Mouse (Mus musculus): Measurements from ENCODE around the gene Fam19a4. TPM values are rescaled to one million over a fixed set of nuclear protein-coding genes. Genes with fewer than 3 reads are reported as not detected.
"Not testable (repeated sequence)": the region's sequence is repeated elsewhere in the genome, so short reads cannot be mapped to it uniquely, and the experiment has no call there.

Fam19a4 gene
- polyA plus RNA-seq, 1 experiment: not detected

- TF ChIP-seq POLR2A (IDR thresholded peaks at IDR 0.05; ENCODE audit: low read depth, low read length): no peak
- TF ChIP-seq CTCF (IDR thresholded peaks at IDR 0.05; ENCODE audit: extremely low read depth, insufficient read length, insufficient replicate concordance, low read depth, low read length): no peak
- WGBS: 84% methylated on average over 1 of the region's 1 CpGs
- no peaks in the 10 kb centered on the region for H3K36me3 ChIP-seq (ENCODE audit: control insufficient read depth, insufficient read depth, low read length)
- H3K27me3 ChIP-seq (ENCODE audit: control insufficient read depth, insufficient read depth, low read length): no peaks in the 10 kb centered on the region
- no peak overlapping the region for H3K27ac ChIP-seq (ENCODE audit: insufficient read depth, low read depth, low read length)
- H3K4me1 ChIP-seq (ENCODE audit: control insufficient read depth, insufficient read depth, insufficient read length, low read length): no peaks in the 10 kb centered on the region
- no peak overlapping the region for H3K4me3 ChIP-seq (ENCODE audit: low read depth, low read length)
Measured at GRCm38 (mm10) chr6:96977537-96977936, 82.7 kb downstream of the Fam19a4 start.

- 26% methylated on average over 2 of the region's 2 CpGs for WGBS
- Histone ChIP-seq H3K4me3 (ENCODE audit: low read depth, low read length) (no peak overlapping the region), H3K27me3 (ENCODE audit: control insufficient read depth, insufficient read depth, low read length) (no peaks in the 10 kb centered on the region), H3K27ac (ENCODE audit: insufficient read depth, low read depth, low read length) (no peak overlapping the region), H3K4me1 (ENCODE audit: control insufficient read depth, insufficient read depth, insufficient read length, low read length) (no peaks in the 10 kb centered on the region), H3K36me3 (ENCODE audit: control insufficient read depth, insufficient read depth, low read length) (no peaks in the 10 kb centered on the region)
- TF ChIP-seq POLR2A (IDR thresholded peaks at IDR 0.05; ENCODE audit: low read depth, low read length): no peak
- TF ChIP-seq CTCF (IDR thresholded peaks at IDR 0.05; ENCODE audit: extremely low read depth, insufficient read length, insufficient replicate concordance, low read depth, low read length): no peak
Measured at GRCm38 (mm10) chr6:96944796-96945195, 115.4 kb downstream of the Fam19a4 start.

GRCm38 (mm10) chr6:96935776-96936175, 124.4 kb downstream of the Fam19a4 start:
- Histone ChIP-seq H3K27ac (ENCODE audit: insufficient read depth, low read depth, low read length) (no peak overlapping the region), H3K27me3 (ENCODE audit: control insufficient read depth, insufficient read depth, low read length) (no peaks in the 10 kb centered on the region), H3K36me3 (ENCODE audit: control insufficient read depth, insufficient read depth, low read length) (no peaks in the 10 kb centered on the region), H3K4me1 (ENCODE audit: control insufficient read depth, insufficient read depth, insufficient read length, low read length) (no peaks in the 10 kb centered on the region), H3K4me3 (ENCODE audit: low read depth, low read length) (no peak overlapping the region)
- no peak for TF ChIP-seq POLR2A (IDR thresholded peaks at IDR 0.05; ENCODE audit: low read depth, low read length)
- TF ChIP-seq CTCF (IDR thresholded peaks at IDR 0.05; ENCODE audit: extremely low read depth, insufficient read length, insufficient replicate concordance, low read depth, low read length): no peak
- WGBS: 51% methylated on average over 1 of the region's 1 CpGs

- no peaks in the 10 kb centered on the region for H3K36me3 ChIP-seq (ENCODE audit: control insufficient read depth, insufficient read depth, low read length)
- H3K4me3 ChIP-seq (ENCODE audit: low read depth, low read length): no peak overlapping the region
- H3K27me3 ChIP-seq (ENCODE audit: control insufficient read depth, insufficient read depth, low read length): no peaks in the 10 kb centered on the region
- no peak overlapping the region for H3K27ac ChIP-seq (ENCODE audit: insufficient read depth, low read depth, low read length)
- H3K4me1 ChIP-seq (ENCODE audit: control insufficient read depth, insufficient read depth, insufficient read length, low read length): no peaks in the 10 kb centered on the region
- WGBS: 20% methylated on average over 8 of the region's 8 CpGs
- TF ChIP-seq CTCF (IDR thresholded peaks at IDR 0.05; ENCODE audit: extremely low read depth, insufficient read length, insufficient replicate concordance, low read depth, low read length) (no peak), POLR2A (IDR thresholded peaks at IDR 0.05; ENCODE audit: low read depth, low read length) (no peak)
Measured at GRCm38 (mm10) chr6:96909061-96909480, 151.1 kb downstream of the Fam19a4 start.

- not testable (repeated sequence) for H3K4me1 ChIP-seq (ENCODE audit: control insufficient read depth, insufficient read depth, insufficient read length, low read length); H3K27me3 ChIP-seq (ENCODE audit: control insufficient read depth, insufficient read depth, low read length); H3K4me3 ChIP-seq (ENCODE audit: low read depth, low read length); H3K27ac ChIP-seq (ENCODE audit: insufficient read depth, low read depth, low read length); H3K36me3 ChIP-seq (ENCODE audit: control insufficient read depth, insufficient read depth, low read length)
- WGBS: 93% methylated on average over 18 of the region's 18 CpGs
Measured at GRCm38 (mm10) chr6:96877105-96877504, 183.1 kb downstream of the Fam19a4 start.

GRCm38 (mm10) chr6:96876651-96877050, 183.6 kb downstream of the Fam19a4 start:
- 91% methylated on average over 13 of the region's 13 CpGs for WGBS
- not testable (repeated sequence) for H3K36me3 ChIP-seq (ENCODE audit: control insufficient read depth, insufficient read depth, low read length); H3K4me3 ChIP-seq (ENCODE audit: low read depth, low read length); H3K27ac ChIP-seq (ENCODE audit: insufficient read depth, low read depth, low read length); H3K4me1 ChIP-seq (ENCODE audit: control insufficient read depth, insufficient read depth, insufficient read length, low read length); H3K27me3 ChIP-seq (ENCODE audit: control insufficient read depth, insufficient read depth, low read length)

GRCm38 (mm10) chr6:96853065-96853464, 207.1 kb downstream of the Fam19a4 start:
- WGBS: 56% methylated on average over 7 of the region's 7 CpGs
- Histone ChIP-seq H3K36me3 (ENCODE audit: control insufficient read depth, insufficient read depth, low read length) (no peaks in the 10 kb centered on the region), H3K27me3 (ENCODE audit: control insufficient read depth, insufficient read depth, low read length) (no peaks in the 10 kb centered on the region), H3K27ac (ENCODE audit: insufficient read depth, low read depth, low read length) (no peak overlapping the region), H3K4me1 (ENCODE audit: control insufficient read depth, insufficient read depth, insufficient read length, low read length) (no peaks in the 10 kb centered on the region), H3K4me3 (ENCODE audit: low read depth, low read length) (no peak overlapping the region)
- TF ChIP-seq CTCF (IDR thresholded peaks at IDR 0.05; ENCODE audit: extremely low read depth, insufficient read length, insufficient replicate concordance, low read depth, low read length) (no peak), POLR2A (IDR thresholded peaks at IDR 0.05; ENCODE audit: low read depth, low read length) (no peak)

GRCm38 (mm10) chr6:96843944-96844343, 216.3 kb downstream of the Fam19a4 start:
- Histone ChIP-seq H3K27me3 (ENCODE audit: control insufficient read depth, insufficient read depth, low read length) (no peaks in the 10 kb centered on the region), H3K27ac (ENCODE audit: insufficient read depth, low read depth, low read length) (no peak overlapping the region), H3K36me3 (ENCODE audit: control insufficient read depth, insufficient read depth, low read length) (no peaks in the 10 kb centered on the region), H3K4me1 (ENCODE audit: control insufficient read depth, insufficient read depth, insufficient read length, low read length) (no peaks in the 10 kb centered on the region), H3K4me3 (ENCODE audit: low read depth, low read length) (no peak overlapping the region)
- no peak for TF ChIP-seq CTCF (IDR thresholded peaks at IDR 0.05; ENCODE audit: extremely low read depth, insufficient read length, insufficient replicate concordance, low read depth, low read length)
- no peak for TF ChIP-seq POLR2A (IDR thresholded peaks at IDR 0.05; ENCODE audit: low read depth, low read length)
- whole genome bisulfite sequencing: 36% methylated on average over 1 of the region's 1 CpGs

All from small intestine, adult 2 months (tissue).